Mouse (Mus musculus) C2C12 (cell line): ENCODE measurements around the gene Abcc4.

ENCODE experiments used
- CEBPB ChIP-seq: IDR thresholded peaks from one replicate; pipeline ENCODE4 v1.6.1; 2011; ENCODE audit warnings: low read depth, mild to moderate bottlenecking, control low read depth, moderate library complexity
- CTCF ChIP-seq: IDR thresholded peaks from one replicate; pipeline ENCODE4 v1.5.1; 2011; ENCODE audit not compliant: control insufficient read depth, insufficient read depth, insufficient read length
- FOSL1 ChIP-seq: IDR thresholded peaks from one replicate; pipeline ENCODE4 v1.8.0; 2011; ENCODE audit warnings: mild to moderate bottlenecking, low read length; ENCODE audit not compliant: poor library complexity, insufficient read depth, severe bottlenecking
- MAX ChIP-seq: IDR thresholded peaks from one replicate; pipeline ENCODE4 v1.6.1; 2011; ENCODE audit warnings: mild to moderate bottlenecking, control low read depth
- MYOD1 ChIP-seq: IDR thresholded peaks from one replicate; pipeline ENCODE4 v1.6.1; 2011; ENCODE audit warnings: low read depth; ENCODE audit not compliant: control insufficient read depth, insufficient read length
- MYOG ChIP-seq: IDR thresholded peaks from one replicate; pipeline ENCODE4 v1.6.1; 2011; ENCODE audit not compliant: control insufficient read depth, insufficient read length; ENCODE audit errors: extremely low read depth
- USF1 ChIP-seq: IDR thresholded peaks from one replicate; pipeline ENCODE4 v1.6.1; 2011; ENCODE audit warnings: low read depth, mild to moderate bottlenecking, control low read depth, moderate library complexity

DNA sequence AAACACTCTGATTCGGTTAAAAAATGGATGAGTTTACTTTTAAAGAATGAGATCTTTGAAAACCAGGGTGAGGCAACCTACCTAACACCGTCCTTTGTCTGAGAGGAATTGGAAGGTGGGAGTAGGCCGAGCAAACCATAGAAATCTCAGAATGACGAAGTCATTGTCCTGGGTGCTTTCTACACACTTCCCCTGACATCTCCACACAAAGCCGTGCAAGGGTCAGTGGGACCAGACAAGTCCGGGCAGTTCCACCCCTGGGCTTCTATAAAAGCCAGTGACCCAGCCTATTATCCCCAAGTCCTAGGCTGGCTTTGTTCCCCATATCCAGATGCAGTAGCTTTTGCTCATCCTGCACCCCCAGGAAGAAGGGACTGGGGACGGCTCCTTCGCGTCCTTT lies 163.1 kb downstream of the Abcc4 start:
- TF ChIP-seq CEBPB (no peak), MYOG (no peak), CTCF (no peak), MYOD1 (no peak), FOSL1 (no peak), USF1 (no peak), MAX (no peak)
